Mouse (Mus musculus) lung, postnatal 0 days (tissue): Measurements from ENCODE around the gene BC028528. TPM values are rescaled to one million over a fixed set of nuclear protein-coding genes. Genes with fewer than 3 reads are reported as not detected.
"Not testable (repeated sequence)": the region's sequence is repeated elsewhere in the genome, so short reads cannot be mapped to it uniquely, and the experiment has no call there.

Source experiments
- ATAC-seq: fragments of 200-750 bp; cut with Nextera tagmentation; 2 replicates; pipeline ENCODE4 v1.8.0; 2017; ENCODE audit warnings: moderate library complexity
- DNase-seq: peaks from one replicate; pipeline ENCODE4 v3.0.0-alpha.2; 2016; ENCODE audit warnings: low spot score
- H3K27ac ChIP-seq: fragments of 300-500 bp; sonication (generic); 2 replicates; pipeline ENCODE4 v1.5.1; 2014; ENCODE audit warnings: antibody characterized with exemption, mild to moderate bottlenecking, low read length, mixed read lengths
- H3K27me3 ChIP-seq: fragments of 300-500 bp; sonication (generic); replicated peaks from 2 replicates; pipeline ENCODE4 v1.6.1; 2014; ENCODE audit warnings: low read length, mixed read lengths; ENCODE audit not compliant: insufficient read depth
- H3K36me3 ChIP-seq: fragments of 300-500 bp; sonication (generic); 2 replicates; pipeline ENCODE4 v1.6.1; 2014; ENCODE audit warnings: low read length, mixed read lengths; ENCODE audit not compliant: insufficient read depth
- H3K4me1 ChIP-seq: fragments of 300-500 bp; sonication (generic); 2 replicates; pipeline ENCODE4 v1.6.1; 2014; ENCODE audit warnings: antibody characterized with exemption, low read depth, low read length, mixed read lengths; ENCODE audit not compliant: insufficient read depth
- H3K4me2 ChIP-seq: fragments of 300-500 bp; sonication (generic); replicated peaks from 2 replicates; pipeline ENCODE4 v1.6.1; 2014; ENCODE audit warnings: low read depth, mild to moderate bottlenecking, low read length, moderate library complexity, mixed read lengths
- H3K4me3 ChIP-seq: fragments of 300-500 bp; sonication (generic); 2 replicates; pipeline ENCODE4 v1.5.1; 2014; ENCODE audit warnings: low read depth, low read length
- H3K9ac ChIP-seq: fragments of 300-500 bp; sonication (generic); replicated peaks from 2 replicates; pipeline ENCODE4 v1.6.1; 2014; ENCODE audit warnings: low read depth, mild to moderate bottlenecking
- H3K9me3 ChIP-seq: fragments of 300-500 bp; sonication (generic); 2 replicates; pipeline ENCODE4 v1.6.1; 2016; ENCODE audit warnings: low read length, mixed read lengths
- CTCF ChIP-seq: IDR thresholded peaks from 2 replicates; pipeline ENCODE4 v1.5.1; 2016; ENCODE audit warnings: antibody characterized with exemption, mild to moderate bottlenecking
- EP300 ChIP-seq: IDR thresholded peaks from 2 replicates; pipeline ENCODE4 v1.6.1; 2016; ENCODE audit warnings: antibody characterized with exemption, mild to moderate bottlenecking, control low read depth
- WGBS: fragments of 180-500 bp; shearing (Covaris S2); extraction: QIAGEN DNeasy Blood & Tissue Kit; methylation state at CpG from one replicate; pipeline ENCODE4 v1.1.7; 2014; 5-methylcytosine and 5-hydroxymethylcytosine counted together
- polyA plus RNA-seq: library from polyadenylated mRNA; unstranded; fragments of >200 nt; fragmentation: Nextera tagmentation; extraction: Ambion mirVana; gene quantifications from 2 replicates; pipeline ENCODE4 v1.2.1, GENCODE M21; 2015

BC028528 gene
- polyA plus RNA-seq, 1 experiment from 2014 or later, result 247 TPM

GRCm38 (mm10) chr3:95925087-95925486, 33.3 kb upstream of the BC028528 start:
- Histone ChIP-seq H3K4me2 (no peak overlapping the region), H3K4me3 (no peak overlapping the region), H3K9me3 (no peaks in the 10 kb centered on the region), H3K4me1 (no peaks in the 10 kb centered on the region), H3K36me3 (no peaks in the 10 kb centered on the region), H3K27me3 (no peaks in the 10 kb centered on the region), H3K27ac (no peak overlapping the region), H3K9ac (no peak overlapping the region)
- no peak for ATAC-seq
- DNase-seq, result no peak
- no peak for TF ChIP-seq CTCF
- no peak for TF ChIP-seq EP300
- 76% methylated on average over 5 of the region's 5 CpGs for WGBS

GRCm38 (mm10) chr3:95924185-95924584, 32.4 kb upstream of the BC028528 start:
- no peak overlapping the region for H3K27ac ChIP-seq
- no peaks in the 10 kb centered on the region for H3K27me3 ChIP-seq
- ATAC-seq (no peak), DNase-seq (no peak)
- no peak overlapping the region for H3K4me2 ChIP-seq
- WGBS, result 65% methylated on average over 4 of the region's 4 CpGs
- H3K4me1 ChIP-seq, result no peaks in the 10 kb centered on the region
- TF ChIP-seq EP300 (no peak), CTCF (no peak)
- no peaks in the 10 kb centered on the region for H3K36me3 ChIP-seq
- H3K9ac ChIP-seq, result no peak overlapping the region
- no peak overlapping the region for H3K4me3 ChIP-seq
- no peaks in the 10 kb centered on the region for H3K9me3 ChIP-seq

GRCm38 (mm10) chr3:95923429-95923828, 31.6 kb upstream of the BC028528 start:
- ATAC-seq, DNase-seq: not testable (repeated sequence)

GRCm38 (mm10) chr3:95920532-95920931, 28.7 kb upstream of the BC028528 start:
- 62% methylated on average over 2 of the region's 2 CpGs for WGBS

More at GRCm38 (mm10) chr3:95923429-95923828, 31.6 kb upstream of the BC028528 start:
- not testable (repeated sequence) for H3K36me3 ChIP-seq, H3K4me1 ChIP-seq, H3K4me3 ChIP-seq, H3K9ac ChIP-seq, H3K27ac ChIP-seq, H3K4me2 ChIP-seq, H3K27me3 ChIP-seq, H3K9me3 ChIP-seq
- WGBS, result 84% methylated on average over 7 of the region's 7 CpGs

GRCm38 (mm10) chr3:95916760-95917159, 25.0 kb upstream of the BC028528 start:
- DNase-seq, result no peak
- no peak overlapping the region for H3K4me3 ChIP-seq
- no peak for TF ChIP-seq CTCF
- no peak for TF ChIP-seq EP300
- H3K36me3 ChIP-seq, result no peaks in the 10 kb centered on the region
- H3K9ac ChIP-seq, result no peak overlapping the region
- ATAC-seq, result no peak
- H3K4me1 ChIP-seq, result no peaks in the 10 kb centered on the region
- no peak overlapping the region for H3K27ac ChIP-seq
- 58% methylated on average over 7 of the region's 7 CpGs for WGBS
- no peak overlapping the region for H3K4me2 ChIP-seq
- no peaks in the 10 kb centered on the region for H3K27me3 ChIP-seq
- no peaks in the 10 kb centered on the region for H3K9me3 ChIP-seq

More at GRCm38 (mm10) chr3:95920532-95920931, 28.7 kb upstream of the BC028528 start:
- H3K36me3 ChIP-seq, H3K27ac ChIP-seq, H3K4me1 ChIP-seq, H3K27me3 ChIP-seq, H3K4me3 ChIP-seq, ATAC-seq, H3K9me3 ChIP-seq, H3K9ac ChIP-seq, H3K4me2 ChIP-seq, DNase-seq: not testable (repeated sequence)

GRCm38 (mm10) chr3:95914706-95915105, 22.9 kb upstream of the BC028528 start:
- no peak for DNase-seq
- 84% methylated on average over 4 of the region's 4 CpGs for WGBS
- TF ChIP-seq CTCF (no peak), EP300 (no peak)
- Histone ChIP-seq H3K4me1 (no peaks in the 10 kb centered on the region), H3K27ac (no peak overlapping the region), H3K9me3 (no peaks in the 10 kb centered on the region), H3K36me3 (no peaks in the 10 kb centered on the region), H3K9ac (no peak overlapping the region), H3K4me3 (no peak overlapping the region), H3K27me3 (no peaks in the 10 kb centered on the region), H3K4me2 (no peak overlapping the region)
- no peak for ATAC-seq

GRCm38 (mm10) chr3:95907613-95908012, 15.8 kb upstream of the BC028528 start:
- Histone ChIP-seq H3K9me3 (no peaks in the 10 kb centered on the region), H3K4me3 (no peak overlapping the region), H3K4me1 (peaks cover 11% of the 10 kb centered on the region), H3K27ac (no peak overlapping the region), H3K27me3 (0 out of 2 replicates have a peak, but pooled peaks cover 4% of the 10 kb centered on the region), H3K36me3 (no peaks in the 10 kb centered on the region), H3K9ac (no peak overlapping the region), H3K4me2 (no peak overlapping the region)
- ATAC-seq (no peak), DNase-seq (no peak)
- 42% methylated on average over 4 of the region's 4 CpGs for WGBS
- no peak for TF ChIP-seq EP300
- no peak for TF ChIP-seq CTCF
